Mouse (Mus musculus): ENCODE data around the gene Fshr.

GRCm38 (mm10) chr17:88938153-88938681 lies 262.3 kb downstream of the Fshr start:
- TF ChIP-seq ZNF384 (IDR thresholded peaks at IDR 0.05; ENCODE audit: low read depth, low read length): no peak
- no peak for TF ChIP-seq CTCF (IDR thresholded peaks at IDR 0.05 in 2 of 3, conservative IDR thresholded peaks at IDR 0.05 in 1 of 3; ENCODE audit: control insufficient read depth in 1 of 3, insufficient read depth in 1 of 3, low read depth in 2 of 3, low read length in 3 of 3, poor library complexity in 1 of 3, severe bottlenecking in 1 of 3)
- no peak for TF ChIP-seq POLR2A (IDR thresholded peaks at IDR 0.05; ENCODE audit: control insufficient read depth in 1 of 2, insufficient read depth in 1 of 2, low read depth in 1 of 2, low read length in 2 of 2, poor library complexity in 1 of 2)
- no peak for TF ChIP-seq EP300 (IDR thresholded peaks at IDR 0.05; ENCODE audit: low read depth in 1 of 2, low read length in 2 of 2)
- TF ChIP-seq HCFC1 (IDR thresholded peaks at IDR 0.05; ENCODE audit: low read depth, low read length): no peak
- TF ChIP-seq ELF1 (IDR thresholded peaks at IDR 0.05; ENCODE audit: low read depth, low read length): no peak
- TF ChIP-seq RCOR1 (IDR thresholded peaks at IDR 0.05; ENCODE audit: low read depth, low read length): no peak
- TF ChIP-seq POLR2AphosphoS2 (IDR thresholded peaks at IDR 0.05; ENCODE audit: low read length): no peak
- no peak for TF ChIP-seq MAX (IDR thresholded peaks at IDR 0.05; ENCODE audit: low read length)

Data from MEL (cell line).